Mouse (Mus musculus): ENCODE measurements around the gene Shkbp1.

DNA sequence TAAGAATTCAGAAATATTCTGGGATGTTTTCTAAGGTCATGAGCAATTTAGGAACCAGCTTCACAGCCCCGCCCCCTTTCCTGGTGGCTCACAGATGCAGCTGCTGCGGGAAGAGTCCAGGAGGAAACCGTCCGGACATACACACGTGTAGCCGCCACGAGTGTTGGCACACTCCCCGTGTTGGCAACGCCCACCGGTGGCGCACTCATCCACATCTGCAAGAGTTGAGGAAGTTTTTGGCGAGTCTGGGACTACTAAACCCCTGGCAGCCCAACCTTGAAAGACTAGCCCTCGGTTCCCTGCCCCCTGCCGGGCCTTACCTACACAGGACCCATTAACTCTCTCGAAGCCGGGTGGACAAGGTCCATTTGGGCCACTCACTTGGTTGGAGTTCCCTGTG, 27.2 kb downstream of the Shkbp1 start:
- no peak for TF ChIP-seq CTCF (IDR thresholded peaks at IDR 0.05; ENCODE audit: low read depth)
- TF ChIP-seq EP300 (IDR thresholded peaks at IDR 0.05; ENCODE audit: low read depth): no peak
